Mouse (Mus musculus): ENCODE data around the gene Adgrg5.

Gene Adgrg5

DNA sequence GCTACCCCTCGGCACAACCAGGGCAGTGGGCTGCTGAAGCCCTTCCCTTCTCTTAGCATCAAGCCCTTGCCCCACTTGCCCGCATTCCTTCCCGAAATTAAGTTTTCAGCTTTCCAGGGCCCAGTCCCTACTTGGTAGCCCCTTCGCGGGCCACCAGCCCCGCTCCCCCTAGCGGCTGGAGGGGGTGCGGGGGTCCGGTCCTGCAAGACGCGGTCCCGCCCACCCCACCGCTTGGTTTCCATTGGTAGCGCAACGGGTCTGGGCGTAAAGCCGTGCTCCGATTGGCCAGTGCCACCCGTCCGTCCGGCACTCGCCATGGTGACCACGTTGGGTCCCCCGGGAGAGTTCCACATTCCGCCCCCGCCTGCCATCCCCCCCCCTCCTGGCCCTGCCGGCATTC is 6.1 kb upstream of the Adgrg5 start:
- DNase-seq (ENCODE audit: low read depth, low spot score): peak; percentile 81

- peak; percentile 31 for DNase-seq (ENCODE audit: low read depth, low spot score)
Observed at GRCm38 (mm10) chr8:94917851-94918495, 5.5 kb upstream of the Adgrg5 start, which contains the start of gene Ccdc102a. Gene Ccdc102a (minus strand): TSS chr8:94918098.

DNA sequence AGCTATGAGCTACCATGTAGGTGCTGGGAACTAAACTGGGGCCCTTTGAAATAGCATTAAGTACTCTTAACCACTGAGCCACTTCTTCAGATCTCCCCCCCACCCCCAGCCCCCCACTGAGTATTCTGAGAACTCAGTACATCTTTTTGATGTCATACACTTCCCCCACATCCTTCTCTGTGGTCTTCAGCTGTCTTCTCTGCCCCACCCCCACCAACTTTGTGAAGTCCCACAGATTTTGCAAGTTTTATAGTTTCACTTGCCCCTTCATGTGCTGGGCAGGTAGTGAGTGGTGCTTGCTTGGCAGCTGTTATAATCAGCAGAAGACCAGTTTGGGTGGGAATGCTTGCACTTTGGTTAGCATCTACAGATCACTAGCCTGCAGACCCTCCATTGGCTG is 4.2 kb upstream of the Adgrg5 start:
- DNase-seq (ENCODE audit: low read depth, low spot score): peak; percentile 45

- DNase-seq (ENCODE audit: low read depth, low spot score): no peak
Observed at GRCm38 (mm10) chr8:94922176-94922575, 1.3 kb upstream of the Adgrg5 start.

DNA sequence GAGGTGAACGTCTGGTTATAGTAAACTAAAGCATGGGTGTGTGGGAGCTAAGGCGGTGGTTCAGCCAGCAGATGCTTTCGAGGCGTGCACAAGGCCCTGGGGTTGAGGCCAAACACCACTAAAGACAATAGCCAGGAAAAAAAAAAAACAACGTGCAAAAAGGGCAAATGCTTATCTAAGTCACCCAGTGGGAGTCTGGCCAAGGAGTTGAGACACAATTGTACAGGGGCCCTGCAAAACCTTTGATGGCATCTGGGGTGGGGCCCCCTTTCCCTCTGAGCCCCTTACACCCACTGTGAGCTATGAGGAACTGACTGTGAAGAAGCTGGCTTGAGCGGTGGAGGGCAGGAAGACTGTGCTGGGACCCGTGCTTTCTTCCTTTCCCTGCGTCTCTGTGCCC is 892 bp upstream of the Adgrg5 start:
- DNase-seq (ENCODE audit: low read depth, low spot score): no peak

- no peak for DNase-seq (ENCODE audit: low read depth, low spot score)
Observed at GRCm38 (mm10) chr8:94928227-94928626, 4.7 kb downstream of the Adgrg5 start.

DNA sequence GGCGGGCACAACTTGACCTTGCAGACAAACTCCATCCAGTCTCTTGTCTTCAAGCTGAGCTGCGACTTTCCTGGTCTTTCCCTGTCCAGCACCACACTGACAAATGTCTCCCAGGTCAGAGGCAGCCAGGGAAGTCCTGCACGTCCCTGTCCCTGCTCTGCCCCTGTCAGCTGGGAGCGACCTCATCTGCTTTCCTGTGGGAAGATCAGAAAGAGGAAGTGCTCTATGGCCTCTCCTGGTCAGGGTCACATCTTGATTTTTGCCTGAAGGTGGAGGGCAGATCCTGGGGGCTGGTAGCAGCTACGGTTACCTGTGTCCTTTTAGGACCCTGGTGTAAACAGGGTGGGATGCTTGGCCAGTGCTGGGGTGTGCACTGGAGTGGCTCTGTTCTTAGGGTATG is 10.4 kb downstream of the Adgrg5 start:
- DNase-seq (ENCODE audit: low read depth, low spot score): no peak

- no peak for DNase-seq (ENCODE audit: low read depth, low spot score)
Observed at GRCm38 (mm10) chr8:94935172-94935571, 11.7 kb downstream of the Adgrg5 start.

GRCm38 (mm10) chr8:94942566-94942965 is 19.1 kb downstream of the Adgrg5 start:
- peak; percentile 51 for DNase-seq (ENCODE audit: low read depth, low spot score)

DNA sequence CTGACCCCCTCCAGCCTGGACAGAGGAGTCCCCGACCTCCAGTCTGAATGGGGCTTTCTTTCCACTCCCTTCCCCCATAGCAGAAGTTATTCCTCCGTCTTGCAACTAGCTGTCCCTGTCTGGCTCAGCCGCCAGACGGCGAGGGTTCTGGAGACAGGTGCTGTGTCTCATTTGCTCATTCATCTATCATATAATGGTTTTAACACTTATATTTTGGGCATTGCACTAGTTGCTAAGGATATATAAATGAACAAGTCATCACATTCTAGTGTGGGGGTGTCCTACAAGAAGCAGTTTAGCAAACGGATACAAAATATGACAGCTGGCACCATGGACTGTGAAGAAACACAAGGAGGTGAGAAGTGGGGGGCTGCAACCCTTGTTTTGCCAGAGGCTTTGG is 21.7 kb downstream of the Adgrg5 start:
- no peak for DNase-seq (ENCODE audit: low read depth, low spot score)

- no peak for DNase-seq (ENCODE audit: low read depth, low spot score)
Observed at GRCm38 (mm10) chr8:94948421-94948820, 24.9 kb downstream of the Adgrg5 start.

DNA sequence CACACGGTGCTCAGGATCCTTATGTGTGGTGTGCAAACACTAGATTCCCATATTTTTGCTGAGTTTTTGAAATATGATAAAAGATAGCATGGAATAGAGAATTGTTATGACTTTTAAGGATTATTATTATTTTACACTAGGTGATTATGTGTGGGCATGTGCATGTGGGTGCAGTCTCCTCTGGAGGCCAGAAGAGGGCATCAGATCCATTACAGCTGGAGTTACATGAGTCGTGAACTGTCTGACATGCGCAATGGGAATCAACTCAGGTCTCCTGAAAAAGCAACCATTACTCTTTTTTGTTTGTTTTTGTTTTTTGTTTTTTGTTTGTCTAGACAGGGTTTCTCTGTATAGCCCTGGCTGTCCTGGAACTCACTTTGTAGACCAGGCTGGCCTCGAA is 25.5 kb downstream of the Adgrg5 start:
- no peak for DNase-seq (ENCODE audit: low read depth, low spot score)

DNA sequence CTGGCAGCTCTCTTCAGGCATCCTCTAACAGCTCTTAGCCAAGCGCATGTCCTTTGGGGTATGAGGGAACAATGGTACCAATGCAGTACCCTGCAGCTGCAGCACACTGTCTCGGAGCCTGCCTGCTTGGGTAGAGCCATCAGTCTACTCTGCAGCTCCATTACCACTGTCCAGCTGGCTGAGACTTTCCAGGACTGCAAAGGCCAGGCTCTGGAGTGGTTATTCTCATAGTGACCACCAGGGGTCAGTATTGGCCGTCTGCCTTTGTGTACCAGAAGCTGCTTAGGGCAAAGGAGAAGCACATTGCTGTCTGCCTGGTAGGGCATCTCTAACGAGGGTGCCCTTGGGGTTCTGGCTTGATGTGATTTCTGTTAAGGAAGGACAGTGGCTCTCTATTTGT is 26.6 kb downstream of the Adgrg5 start:
- DNase-seq (ENCODE audit: low read depth, low spot score): peak; percentile 58

- no peak for DNase-seq (ENCODE audit: low read depth, low spot score)
Observed at GRCm38 (mm10) chr8:94950458-94950857, 27.0 kb downstream of the Adgrg5 start.

GRCm38 (mm10) chr8:94952086-94952485 is 28.6 kb downstream of the Adgrg5 start:
- DNase-seq (ENCODE audit: low read depth, low spot score): no peak

- DNase-seq (ENCODE audit: low read depth, low spot score): no peak
Observed at GRCm38 (mm10) chr8:94953624-94954367, 30.3 kb downstream of the Adgrg5 start.

GRCm38 (mm10) chr8:94954368-94954737 is 30.9 kb downstream of the Adgrg5 start:
- no peak for DNase-seq (ENCODE audit: low read depth, low spot score)

- peak; percentile 35 for DNase-seq (ENCODE audit: low read depth, low spot score)
Observed at GRCm38 (mm10) chr8:94954921-94955758, 31.6 kb downstream of the Adgrg5 start.

DNA sequence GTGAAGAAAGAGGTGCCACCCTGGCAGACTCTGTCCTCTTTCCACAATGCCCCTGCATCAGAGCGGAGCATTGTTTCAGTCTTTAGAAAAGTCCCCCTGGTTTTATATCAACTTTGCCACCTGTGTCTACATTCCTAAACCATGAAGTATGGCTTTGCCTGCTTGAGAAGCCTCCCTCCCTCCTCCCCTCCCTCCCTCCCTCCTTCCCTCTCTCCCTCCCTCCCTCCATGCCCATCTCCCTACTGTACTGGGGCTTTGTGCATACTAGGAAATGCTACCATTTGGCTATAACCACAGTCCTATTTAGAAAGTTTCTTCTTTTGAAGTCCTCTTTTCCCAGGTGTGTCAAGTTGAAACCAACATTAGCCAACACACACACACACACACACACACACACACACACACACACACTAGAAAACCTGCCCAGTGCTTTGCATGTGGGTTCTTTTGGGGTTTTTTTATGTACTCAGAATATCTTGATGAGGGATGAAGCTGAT is 32.6 kb downstream of the Adgrg5 start:
- DNase-seq (ENCODE audit: low read depth, low spot score): peak; percentile 32

- no peak for DNase-seq (ENCODE audit: low read depth, low spot score)
Observed at GRCm38 (mm10) chr8:94962201-94962600, 38.7 kb downstream of the Adgrg5 start.

DNA sequence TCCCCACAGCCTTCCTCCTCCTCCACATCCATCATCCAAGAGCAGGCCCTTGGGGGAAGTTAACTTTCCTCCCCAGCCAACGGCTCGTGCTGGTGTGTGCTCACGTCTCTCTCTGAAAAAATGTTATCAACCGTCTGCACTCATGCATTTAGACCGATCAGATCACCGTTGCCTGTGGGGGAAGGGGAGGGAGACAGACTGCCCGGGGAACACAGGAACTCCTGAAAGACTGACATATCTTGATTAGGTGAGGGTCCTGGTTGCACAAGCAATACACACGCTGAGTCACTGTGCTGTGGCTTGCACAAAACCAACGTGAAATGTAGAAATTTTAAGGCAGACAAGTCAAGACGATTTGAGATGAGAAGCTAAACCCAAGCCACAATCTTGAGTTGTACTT is 41.3 kb downstream of the Adgrg5 start:
- no peak for DNase-seq (ENCODE audit: low read depth, low spot score)

DNA sequence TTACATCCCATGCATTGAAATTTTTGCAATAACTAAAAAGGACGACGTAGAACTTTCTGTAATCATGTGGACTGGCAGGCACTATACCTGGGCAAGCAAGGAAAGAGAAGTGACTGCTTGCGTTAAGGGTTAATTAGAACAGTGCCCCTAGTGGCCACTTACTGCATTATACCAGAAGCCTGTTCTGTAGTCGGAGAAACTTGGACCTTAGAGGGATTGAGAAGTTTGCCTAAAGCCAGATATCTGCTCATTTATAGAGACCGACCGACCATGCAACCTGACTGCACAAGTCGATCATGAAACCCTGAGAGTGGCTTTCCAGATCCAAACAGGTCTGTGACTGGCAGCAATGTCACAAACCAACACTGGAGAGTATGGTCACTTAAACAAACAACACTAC is 43.1 kb downstream of the Adgrg5 start:
- peak; percentile 55 for DNase-seq (ENCODE audit: low read depth, low spot score)

Data from CD4-positive helper T cell, adult 2 months (primary cell).